Mouse (Mus musculus) midbrain, embryonic 16.5 days (tissue): ENCODE data around the gene Xlr5a. TPM values are rescaled to one million over a fixed set of nuclear protein-coding genes. Genes with fewer than 3 reads are reported as not detected.
"Not testable (repeated sequence)": the region's sequence is repeated elsewhere in the genome, so short reads cannot be mapped to it uniquely, and the experiment has no call there.

Source experiments
- ATAC-seq: fragments of 200-750 bp; cut with Nextera tagmentation; 2 replicates; pipeline ENCODE4 v1.8.0; 2017; ENCODE audit warnings: moderate TSS enrichment
- H3K27ac ChIP-seq: fragments of 300-500 bp; sonication (generic); 2 replicates; pipeline ENCODE4 v1.5.1; 2014; ENCODE audit warnings: mild to moderate bottlenecking, low read length, mixed read lengths
- H3K27me3 ChIP-seq: fragments of 300-500 bp; sonication (generic); 2 replicates; pipeline ENCODE4 v1.6.1; 2014; ENCODE audit warnings: low read depth, low read length, mixed read lengths; ENCODE audit not compliant: control insufficient read depth, insufficient read depth
- H3K36me3 ChIP-seq: fragments of 300-500 bp; sonication (generic); 2 replicates; pipeline ENCODE4 v1.6.1; 2014; ENCODE audit warnings: mild to moderate bottlenecking, low read length, moderate library complexity, mixed read lengths; ENCODE audit not compliant: control insufficient read depth, insufficient read depth
- H3K4me1 ChIP-seq: fragments of 300-500 bp; sonication (generic); 2 replicates; pipeline ENCODE4 v1.6.1; 2014; ENCODE audit warnings: mild to moderate bottlenecking, low read length, mixed read lengths; ENCODE audit not compliant: control insufficient read depth, insufficient read depth
- H3K4me2 ChIP-seq: fragments of 300-500 bp; sonication (generic); 2 replicates; pipeline ENCODE4 v1.6.1; 2014; ENCODE audit warnings: mild to moderate bottlenecking, low read length, mixed read lengths
- H3K4me3 ChIP-seq: fragments of 300-500 bp; sonication (generic); 2 replicates; pipeline ENCODE4 v1.5.1; 2014; ENCODE audit warnings: low read depth, mild to moderate bottlenecking, low read length, moderate library complexity, mixed read lengths
- H3K9ac ChIP-seq: fragments of 300-500 bp; sonication (generic); 2 replicates; pipeline ENCODE4 v1.6.1; 2014; ENCODE audit warnings: low read depth, low read length, mixed read lengths
- H3K9me3 ChIP-seq: fragments of 300-500 bp; sonication (generic); replicated peaks from 2 replicates; pipeline ENCODE4 v1.6.1; 2014; ENCODE audit warnings: mild to moderate bottlenecking, low read length, mixed read lengths; ENCODE audit not compliant: control insufficient read depth, poor library complexity, severe bottlenecking
- WGBS: fragments of 180-500 bp; shearing (Covaris S2); extraction: QIAGEN DNeasy Blood & Tissue Kit; methylation state at CpG from one replicate; pipeline ENCODE4 v1.1.7; 2014; 5-methylcytosine and 5-hydroxymethylcytosine counted together
- polyA plus RNA-seq: library from polyadenylated mRNA; unstranded; fragments of >200 nt; fragmentation: Nextera tagmentation; extraction: Ambion mirVana; gene quantifications from 2 replicates; pipeline ENCODE4 v1.2.1, GENCODE M21; 2015

The Xlr5a gene
- polyA plus RNA-seq, 1 experiment from 2014 or later: not detected

DNA sequence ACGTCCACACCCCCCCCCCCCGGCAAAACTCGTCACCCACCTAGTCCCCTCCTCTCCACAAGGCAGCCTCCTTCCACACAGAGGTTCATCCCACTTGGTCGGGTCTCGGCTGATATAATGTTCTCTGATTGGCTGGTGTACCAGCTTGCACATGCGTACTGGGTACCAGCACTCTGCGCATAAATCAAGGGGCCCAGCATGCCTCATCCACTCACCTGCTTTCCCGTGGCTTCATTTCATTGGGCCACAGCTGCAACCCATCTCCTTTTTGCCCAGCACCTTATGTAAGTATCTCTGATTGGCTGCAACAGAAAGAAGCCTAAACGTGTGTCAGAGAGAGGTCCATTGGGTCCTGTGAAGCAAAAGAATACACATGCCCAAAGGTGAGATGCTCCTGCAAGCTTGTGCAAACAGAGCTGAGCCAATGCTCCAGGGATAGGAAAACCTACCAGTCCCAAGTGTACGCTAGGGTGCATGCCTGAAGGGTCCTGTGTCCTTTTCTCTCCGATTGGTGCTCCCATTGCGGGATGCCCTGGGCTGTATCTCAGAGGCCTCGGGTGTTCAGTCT lies 195.8 kb downstream of the Xlr5a start, which contains the start of gene Xlr3a:
Xlr3a (minus strand) TSS at position 155 of the 568 bp plus-strand sequence.
- H3K4me2 ChIP-seq, H3K4me3 ChIP-seq, H3K9ac ChIP-seq, H3K4me1 ChIP-seq, H3K27me3 ChIP-seq, H3K36me3 ChIP-seq, H3K27ac ChIP-seq, ATAC-seq, H3K9me3 ChIP-seq: not testable (repeated sequence)
- 73% methylated on average over 13 of the region's 13 CpGs for WGBS

DNA sequence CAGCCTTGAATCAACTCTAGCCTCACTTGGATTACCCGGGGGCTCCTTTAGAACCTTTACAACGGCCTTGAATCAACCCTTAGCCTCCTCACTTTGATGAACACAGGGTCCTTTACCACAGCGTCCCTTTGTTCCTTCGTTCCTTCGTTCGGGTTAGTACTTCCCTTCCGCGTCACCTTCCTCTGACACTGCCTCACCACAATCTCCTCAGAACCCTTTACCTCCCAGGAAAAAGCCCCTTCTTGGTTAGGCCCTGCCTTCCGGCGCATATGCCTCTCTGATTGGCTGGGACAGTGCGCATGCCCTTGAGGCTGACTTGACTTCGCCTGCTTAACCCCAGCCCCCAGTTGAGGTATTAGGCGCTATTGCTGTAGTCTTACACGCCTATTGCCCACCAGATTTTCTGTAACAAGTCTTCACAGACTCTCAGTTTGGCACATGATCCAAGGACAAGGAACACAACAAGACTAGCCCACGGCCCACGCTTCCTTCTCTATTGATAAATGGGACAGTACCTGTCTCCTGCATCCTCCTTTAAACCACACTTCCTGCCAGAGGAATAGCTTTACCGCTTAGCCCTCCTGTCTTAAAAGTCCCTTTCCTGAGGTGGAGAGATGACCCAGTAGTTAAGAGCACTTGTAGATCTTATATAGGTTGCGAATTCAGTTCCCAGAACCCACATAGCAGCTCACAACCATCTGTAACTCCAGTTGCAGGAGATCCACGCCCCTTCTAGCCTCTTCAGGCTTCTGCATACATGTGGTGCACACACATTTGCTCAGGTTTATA lies 210.3 kb downstream of the Xlr5a start, which contains the start of gene Xlr4a:
Xlr4a (minus strand) TSS at position 212 of the 789 bp plus-strand sequence.
- not testable (repeated sequence) for H3K4me1 ChIP-seq, H3K27me3 ChIP-seq, H3K9ac ChIP-seq, H3K27ac ChIP-seq, ATAC-seq, H3K4me3 ChIP-seq, H3K36me3 ChIP-seq, H3K9me3 ChIP-seq, H3K4me2 ChIP-seq
- WGBS: 87% methylated on average over 17 of the region's 19 CpGs

DNA sequence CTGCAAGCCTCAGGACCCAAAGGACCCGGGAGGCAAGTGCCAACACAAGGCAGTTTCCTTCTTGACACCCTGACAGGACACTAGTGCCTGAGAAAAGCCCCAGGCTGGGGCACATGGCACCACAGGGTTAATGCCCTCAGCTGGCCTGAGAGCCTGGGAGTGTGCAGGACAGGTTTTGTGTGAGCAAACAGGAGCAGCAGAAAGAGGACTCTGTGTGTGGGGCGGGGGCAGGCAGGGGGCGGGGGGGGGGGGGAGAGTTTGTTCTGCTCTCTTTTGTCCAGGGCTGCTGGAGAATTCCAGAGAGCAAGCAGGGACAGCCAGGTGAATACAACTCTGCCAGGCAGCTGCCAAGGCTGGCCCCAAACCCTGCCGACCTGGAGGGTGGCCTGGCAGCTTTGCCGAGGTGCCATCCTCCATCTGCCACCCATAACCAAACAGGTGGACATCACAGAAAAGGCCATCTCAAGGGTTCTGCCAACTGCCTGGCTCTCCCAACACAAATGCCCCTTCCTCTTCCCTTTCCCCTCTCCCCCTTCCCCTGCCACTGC lies 225.9 kb downstream of the Xlr5a start:
- H3K4me1 ChIP-seq, H3K27ac ChIP-seq, H3K4me3 ChIP-seq, H3K4me2 ChIP-seq, H3K36me3 ChIP-seq, ATAC-seq, H3K9ac ChIP-seq, H3K9me3 ChIP-seq, H3K27me3 ChIP-seq: not testable (repeated sequence)
- 75% methylated on average over 1 of the region's 5 CpGs for WGBS

DNA sequence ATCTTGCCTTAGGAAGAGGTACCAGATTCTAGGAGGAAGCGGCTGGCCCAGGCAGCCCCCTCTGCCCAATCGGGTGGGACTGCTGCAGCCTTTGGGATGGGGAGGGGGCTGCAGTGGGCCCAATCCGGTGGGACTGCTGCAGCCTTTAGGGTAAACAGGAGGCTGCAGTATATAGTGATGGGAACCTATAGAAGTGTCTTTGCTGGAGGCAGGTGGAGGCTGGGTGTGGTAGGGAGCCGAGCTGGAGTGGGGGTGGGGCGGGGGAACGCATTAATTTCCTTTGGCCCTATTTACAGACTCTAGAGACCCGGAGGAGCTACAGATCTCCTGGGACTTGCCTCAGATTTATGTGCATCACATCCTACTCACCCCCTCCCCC lies 228.4 kb downstream of the Xlr5a start, which contains the start of gene Pnma3:
Pnma3 (plus strand) TSS at position 373 of the 379 bp plus-strand sequence.
- peak; percentile 64; the same call in 1 of the 2 replicates for ATAC-seq
- peak within 1 kb of the TSS; percentile 45 for H3K4me3 ChIP-seq
- H3K27ac ChIP-seq: 0 out of 2 replicates have a peak within 1 kb of the TSS, but pooled peaks have one; percentile 47
- peak within 1 kb of the TSS; percentile 64 for H3K4me2 ChIP-seq
- no peaks in the 10 kb centered on the region for H3K36me3 ChIP-seq
- H3K27me3 ChIP-seq: no peaks in the 10 kb centered on the region
- no peaks in the 10 kb centered on the region for H3K9me3 ChIP-seq
- H3K9ac ChIP-seq: peak within 1 kb of the TSS; percentile 64
- WGBS: 11% methylated on average over 6 of the region's 7 CpGs
- H3K4me1 ChIP-seq: peaks cover 8% of the 10 kb centered on the region; the same call in 1 of the 2 replicates

DNA sequence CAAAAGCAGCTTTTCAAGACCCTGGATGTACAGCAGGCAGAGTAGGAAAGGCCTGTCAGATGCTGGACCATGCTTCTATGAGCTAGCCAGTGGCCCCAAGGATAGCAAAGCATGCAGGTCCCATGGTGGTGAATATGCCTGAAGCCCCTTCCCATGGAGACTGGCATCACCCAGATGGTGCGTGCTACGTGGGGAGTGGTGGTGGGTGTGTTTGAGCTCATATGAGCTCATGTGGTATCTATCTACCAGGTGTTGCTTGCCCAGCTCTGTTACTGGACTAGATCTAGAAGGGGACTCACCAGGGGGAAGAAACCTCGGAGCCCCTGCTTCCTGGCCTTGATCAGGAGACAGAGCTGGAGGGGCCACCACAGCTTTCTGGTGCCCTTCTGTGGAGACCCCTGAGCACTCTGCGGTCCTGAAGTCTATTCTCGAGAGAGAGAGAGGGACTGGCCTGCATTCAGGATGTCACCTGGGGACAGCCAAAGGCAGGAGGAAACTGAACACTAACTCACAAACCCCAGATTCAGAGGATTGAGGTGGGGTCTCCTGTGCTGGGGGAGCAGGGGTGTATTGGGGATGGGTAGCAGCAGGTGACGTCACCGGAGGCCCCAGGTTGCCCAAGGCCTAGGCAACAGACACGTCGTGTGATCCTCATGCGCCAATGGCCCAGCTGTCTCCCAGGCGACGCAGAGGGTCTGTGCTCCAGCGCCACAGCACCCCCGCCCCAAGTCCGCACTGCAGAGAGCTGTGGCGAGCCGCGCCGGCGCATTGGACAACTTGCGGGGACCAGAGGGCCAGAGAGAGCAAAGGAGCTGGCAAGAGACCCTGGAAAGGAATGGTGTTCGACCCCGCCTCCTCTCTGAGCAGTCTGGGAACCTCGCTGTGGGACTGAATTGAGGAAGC lies 229.0 kb downstream of the Xlr5a start:
- Histone ChIP-seq H3K27me3 (no peaks in the 10 kb centered on the region), H3K36me3 (no peaks in the 10 kb centered on the region), H3K9me3 (no peaks in the 10 kb centered on the region), H3K4me3 (peak overlapping the region; percentile 45), H3K4me2 (peak overlapping the region; percentile 64), H3K27ac (0 out of 2 replicates have a peak overlapping the region, but pooled peaks have one; percentile 47), H3K4me1 (peaks cover 8% of the 10 kb centered on the region; the same call in 1 of the 2 replicates), H3K9ac (peak overlapping the region; percentile 64)
- 32% methylated on average over 20 of the region's 24 CpGs for WGBS
- ATAC-seq: peak; percentile 93

DNA sequence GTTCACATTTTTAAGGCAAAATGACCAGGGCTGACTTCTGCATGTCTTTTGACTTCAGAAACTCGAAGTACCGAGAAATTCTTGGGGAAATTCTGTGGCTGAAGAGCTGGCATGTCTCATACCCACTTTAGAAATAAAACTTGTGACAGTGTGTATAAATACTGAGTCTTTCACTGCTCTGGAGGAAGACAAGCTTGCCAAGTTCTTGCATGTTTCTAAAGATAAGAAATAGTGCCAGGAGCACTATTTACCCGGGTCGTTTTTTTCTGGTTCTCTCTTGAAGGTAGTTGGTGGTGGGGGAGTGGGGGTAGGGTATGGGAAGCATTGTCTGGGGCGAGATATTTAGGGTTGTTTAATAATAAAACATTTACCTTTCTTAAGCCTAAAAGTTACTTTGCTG lies 230.5 kb downstream of the Xlr5a start:
- no peaks in the 10 kb centered on the region for H3K36me3 ChIP-seq
- no peak overlapping the region for H3K27ac ChIP-seq
- no peaks in the 10 kb centered on the region for H3K27me3 ChIP-seq
- WGBS: 52% methylated on average over 5 of the region's 5 CpGs
- H3K9me3 ChIP-seq: no peaks in the 10 kb centered on the region
- peaks cover 3% of the 10 kb centered on the region; the same call in 1 of the 2 replicates for H3K4me1 ChIP-seq
- H3K4me3 ChIP-seq: no peak overlapping the region
- H3K4me2 ChIP-seq: no peak overlapping the region
- no peak overlapping the region for H3K9ac ChIP-seq
- no peak for ATAC-seq

DNA sequence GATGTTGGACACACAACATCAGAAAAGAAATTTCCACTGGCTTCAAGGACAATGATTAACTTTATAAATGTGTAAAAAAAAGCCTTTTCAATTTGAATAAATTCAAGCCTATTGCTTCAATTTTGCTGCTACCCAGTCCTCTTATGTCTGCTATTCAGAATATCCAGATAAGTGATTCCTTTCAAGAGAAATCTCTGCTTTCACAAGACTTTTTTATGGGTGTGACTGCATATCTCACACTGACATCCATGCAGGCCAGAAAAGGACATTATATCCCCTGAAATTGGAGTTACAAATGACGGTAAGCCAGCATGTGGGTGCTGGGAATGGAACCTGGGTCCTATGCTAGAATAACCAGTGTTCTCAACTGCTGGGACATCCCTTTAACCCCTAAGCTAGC lies 231.2 kb downstream of the Xlr5a start:
- Histone ChIP-seq H3K4me1 (peaks cover 3% of the 10 kb centered on the region; the same call in 1 of the 2 replicates), H3K4me3 (no peak overlapping the region), H3K27me3 (no peaks in the 10 kb centered on the region), H3K9me3 (no peaks in the 10 kb centered on the region), H3K4me2 (no peak overlapping the region), H3K36me3 (no peaks in the 10 kb centered on the region), H3K9ac (no peak overlapping the region), H3K27ac (no peak overlapping the region)
- WGBS: 90% methylated on average over 1 of the region's 1 CpGs
- ATAC-seq: no peak
